Mouse (Mus musculus): ENCODE results near the gene Otop2.

- TF ChIP-seq CTCF (IDR thresholded peaks at IDR 0.05; ENCODE audit: insufficient read depth, low read depth, low read length) (no peak), POLR2A (IDR thresholded peaks at IDR 0.05; ENCODE audit: insufficient read depth, low read depth, low read length) (no peak)
These were observed 11.5 kb downstream of the Otop2 start for GRCm38 (mm10) chr11:115318245-115319027.
